Mouse (Mus musculus) small intestine, adult 2 months (tissue): Measurements from ENCODE around the gene Cpa5.

Experiments
- CTCF ChIP-seq: fragments of 200-500 bp; IDR thresholded peaks from 2 replicates; pipeline ENCODE4 v1.5.1; 2012; ENCODE audit warnings: low read depth, mild to moderate bottlenecking, control low read depth, inconsistent platforms, low read length, moderate library complexity, mixed read lengths; ENCODE audit not compliant: insufficient replicate concordance, insufficient read length; ENCODE audit errors: extremely low read depth
- POLR2A ChIP-seq: fragments of 200-500 bp; IDR thresholded peaks from 2 replicates; pipeline ENCODE4 v1.6.1; 2012; ENCODE audit warnings: low read depth, mild to moderate bottlenecking, control low read depth, inconsistent platforms, low read length, moderate library complexity

DNA sequence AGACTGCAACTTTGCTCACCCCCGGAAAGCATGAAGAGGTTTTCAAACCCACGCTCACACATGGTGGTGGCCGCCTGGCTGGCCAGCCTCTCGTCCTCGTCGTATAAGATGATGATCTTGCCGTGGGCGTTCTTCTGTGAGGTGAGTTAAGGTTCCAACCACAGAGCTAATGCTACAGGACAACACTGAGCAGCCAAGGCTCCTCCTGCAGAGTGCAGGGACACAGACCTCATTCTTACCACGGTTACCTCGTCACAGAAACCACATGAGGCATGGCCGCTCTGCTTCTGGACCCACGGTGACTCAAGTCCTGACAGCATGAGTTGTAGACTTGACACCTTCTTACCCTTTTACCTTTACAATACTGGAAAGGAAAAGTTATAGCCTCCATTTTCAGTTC is 46.5 kb downstream of the Cpa5 start:
- TF ChIP-seq CTCF: no peak
- no peak for TF ChIP-seq POLR2A
